Comparison of ENCODE assay signal across 24 mouse cellular contexts in the genomic region with DNA sequence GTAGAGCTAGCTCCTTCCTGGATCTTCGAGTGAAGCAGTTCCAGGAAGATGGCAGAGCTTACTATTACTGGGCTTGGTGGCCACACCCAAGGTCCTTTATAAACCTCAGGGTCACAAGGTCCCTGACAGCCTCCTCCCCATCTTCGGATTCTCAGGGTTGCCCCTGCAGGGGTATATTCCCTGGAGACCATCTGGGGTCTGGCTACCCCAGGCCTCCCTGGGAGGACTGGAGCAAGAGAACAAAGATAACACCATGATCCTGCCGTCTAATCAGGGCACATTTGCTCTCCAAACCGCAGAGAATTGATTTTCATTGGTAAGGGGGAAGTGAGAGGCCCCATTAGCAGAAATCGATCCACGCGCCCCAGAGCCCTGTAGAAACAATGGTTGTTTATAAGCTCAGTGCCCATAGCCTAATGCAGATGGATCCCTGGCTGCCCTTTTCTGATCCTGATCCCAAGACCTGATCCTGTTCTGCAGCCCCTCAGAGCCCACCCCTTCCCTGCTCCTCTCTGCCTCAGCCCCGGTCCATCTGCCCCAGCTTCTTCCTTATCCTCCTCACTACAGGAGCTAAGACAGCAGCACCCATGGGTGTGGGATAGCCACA. TPM values are rescaled to one million over a fixed set of nuclear protein-coding genes. Genes with fewer than 3 reads are reported as not detected.
DNase-seq lines count a peak whose midpoint lies in the region; ATAC-seq lines count a peak whose summit lies in the region.
"Had no signal": no experiment of that assay in that cellular context is flagged by ENCODE, and none has a peak within 500 bp of the region (broad histone marks: within the 10 kb centered on the region; RNA-seq: fewer than 3 reads in every experiment).

No protein-coding gene starts in this region.

- H3K36me3 ChIP-seq in hindbrain, embryonic 11.5 days (ENCODE audit: control insufficient read depth, insufficient read depth, low read length), result no peaks in the 10 kb centered on the region
- H3K36me3 ChIP-seq in hindbrain, embryonic 16.5 days (ENCODE audit: control insufficient read depth, insufficient read depth, low read length), result no peaks in the 10 kb centered on the region
- no peaks in the 10 kb centered on the region for H3K36me3 ChIP-seq in neural tube, embryonic 12.5 days
- no peaks in the 10 kb centered on the region for H3K36me3 ChIP-seq in neural tube, embryonic 15.5 days
- H3K36me3 ChIP-seq in hindbrain, embryonic 13.5 days, result no peaks in the 10 kb centered on the region
- H3K36me3 ChIP-seq in heart, embryonic 12.5 days, result no peaks in the 10 kb centered on the region
- H3K36me3 ChIP-seq: kidney, embryonic 15.5 days; liver, embryonic 13.5 days had no signal

- no peaks in the 10 kb centered on the region for H3K27me3 ChIP-seq in hindbrain, embryonic 11.5 days (ENCODE audit: control insufficient read depth, insufficient read depth, low read length)
- no peaks in the 10 kb centered on the region; the same call in 1 of the 2 replicates for H3K27me3 ChIP-seq in hindbrain, embryonic 16.5 days (replicated peaks; ENCODE audit: control insufficient read depth, insufficient read depth, low read length)
- H3K27me3 ChIP-seq in neural tube, embryonic 12.5 days (replicated peaks), result no peaks in the 10 kb centered on the region
- H3K27me3 ChIP-seq in neural tube, embryonic 15.5 days (replicated peaks), result peaks cover 6% of the 10 kb centered on the region; the same call in 1 of the 2 replicates
- peaks cover 18% of the 10 kb centered on the region for H3K27me3 ChIP-seq in hindbrain, embryonic 13.5 days
- no peaks in the 10 kb centered on the region for H3K27me3 ChIP-seq in heart, embryonic 12.5 days (replicated peaks)
- H3K27me3 ChIP-seq: kidney, embryonic 15.5 days; liver, embryonic 13.5 days had no signal

- H3K4me1 ChIP-seq in hindbrain, embryonic 11.5 days (replicated peaks; ENCODE audit: control insufficient read depth, insufficient read depth, low read length), result peaks cover 7% of the 10 kb centered on the region
- peaks cover 7% of the 10 kb centered on the region; the same call in 1 of the 2 replicates for H3K4me1 ChIP-seq in hindbrain, embryonic 16.5 days (ENCODE audit: control insufficient read depth, insufficient read depth, low read depth, low read length)
- peaks cover 25% of the 10 kb centered on the region for H3K4me1 ChIP-seq in neural tube, embryonic 12.5 days
- peaks cover 18% of the 10 kb centered on the region for H3K4me1 ChIP-seq in neural tube, embryonic 15.5 days
- H3K4me1 ChIP-seq in hindbrain, embryonic 13.5 days (replicated peaks), result peaks cover 25% of the 10 kb centered on the region
- no peaks in the 10 kb centered on the region for H3K4me1 ChIP-seq in heart, embryonic 12.5 days (replicated peaks)

- H3K27ac ChIP-seq in hindbrain, embryonic 11.5 days (ENCODE audit: low read depth, low read length), result peak overlapping the region; percentile 43
- no peak overlapping the region; the same call in 1 of the 2 replicates for H3K27ac ChIP-seq in hindbrain, embryonic 16.5 days (ENCODE audit: low read depth, low read length)
- H3K27ac ChIP-seq in neural tube, embryonic 12.5 days, result 0 out of 2 replicates have a peak overlapping the region, but pooled peaks have one; percentile 12
- no peak overlapping the region for H3K27ac ChIP-seq in neural tube, embryonic 15.5 days (replicated peaks)
- H3K27ac ChIP-seq in hindbrain, embryonic 13.5 days, result peak overlapping the region; percentile 30; the same call in 1 of the 2 replicates
- H3K27ac ChIP-seq in heart, embryonic 12.5 days (ENCODE audit: poor library complexity, severe bottlenecking), result no peak overlapping the region
- H3K27ac ChIP-seq: kidney, embryonic 15.5 days; liver, embryonic 13.5 days had no signal

- no peak overlapping the region for H3K4me2 ChIP-seq in hindbrain, embryonic 11.5 days (replicated peaks; ENCODE audit: low read depth, low read length)
- H3K4me2 ChIP-seq in hindbrain, embryonic 16.5 days (ENCODE audit: low read length), result no peak overlapping the region
- H3K4me2 ChIP-seq in neural tube, embryonic 12.5 days (replicated peaks), result no peak overlapping the region
- no peak overlapping the region for H3K4me2 ChIP-seq in neural tube, embryonic 15.5 days
- no peak overlapping the region for H3K4me2 ChIP-seq in hindbrain, embryonic 13.5 days
- H3K4me2 ChIP-seq in heart, embryonic 12.5 days, result no peak overlapping the region
- H3K4me2 ChIP-seq: heart, embryonic 11.5 days; kidney, embryonic 15.5 days; liver, embryonic 13.5 days had no signal

- peak; percentile 41 for DNase-seq in hindbrain, embryonic 11.5 days (ENCODE audit: low spot score)
- peak; percentile 62 for DNase-seq in retina, embryonic 14.5 days (ENCODE audit: low spot score)
- DNase-seq in urinary bladder, postnatal 25 days (ENCODE audit: low spot score), result no peak
- DNase-seq: adrenal gland, adult 8-10 months; cerebellum, adult 11-12 months; cerebellum, postnatal 10 days; heart, postnatal 10 days; kidney, adult 11 months; kidney, postnatal 36 days; liver, embryonic 13.5 days; lung, adult 2 months; lung, postnatal 14 days; right cerebral cortex, postnatal 14 days; thymus, postnatal 14 days had no signal

- 30% methylated on average over 8 of the region's 8 CpGs for WGBS in hindbrain, embryonic 11.5 days
- WGBS in hindbrain, embryonic 16.5 days, result 30% methylated on average over 8 of the region's 8 CpGs
- WGBS in neural tube, embryonic 12.5 days, result 27% methylated on average over 8 of the region's 8 CpGs
- 35% methylated on average over 8 of the region's 8 CpGs for WGBS in neural tube, embryonic 15.5 days
- WGBS in hindbrain, embryonic 13.5 days, result 23% methylated on average over 8 of the region's 8 CpGs
- 59% methylated on average over 8 of the region's 8 CpGs for WGBS in heart, embryonic 12.5 days

- no peak overlapping the region for H3K4me3 ChIP-seq in hindbrain, embryonic 11.5 days (ENCODE audit: low read depth, low read length)
- no peak overlapping the region for H3K4me3 ChIP-seq in hindbrain, embryonic 16.5 days (ENCODE audit: low read length)
- H3K4me3 ChIP-seq in neural tube, embryonic 12.5 days, result no peak overlapping the region
- no peak overlapping the region for H3K4me3 ChIP-seq in neural tube, embryonic 15.5 days (replicated peaks)
- no peak overlapping the region for H3K4me3 ChIP-seq in hindbrain, embryonic 13.5 days
- H3K4me3 ChIP-seq in heart, embryonic 12.5 days, result no peak overlapping the region
- H3K4me3 ChIP-seq: kidney, embryonic 15.5 days; liver, embryonic 13.5 days had no signal

- ATAC-seq in hindbrain, embryonic 11.5 days (ENCODE audit: low FRiP score), result peak; percentile 64
- ATAC-seq in hindbrain, embryonic 16.5 days, result no peak; the same call in 1 of the 2 replicates
- no peak for ATAC-seq in neural tube, embryonic 12.5 days (ENCODE audit: low FRiP score, low read depth)
- no peak for ATAC-seq in neural tube, embryonic 15.5 days (ENCODE audit: low FRiP score)
- no peak for ATAC-seq in hindbrain, embryonic 13.5 days (ENCODE audit: low FRiP score)
- no peak for ATAC-seq in heart, embryonic 12.5 days (ENCODE audit: insufficient number of reproducible peaks, low FRiP score)
- ATAC-seq: activated CD4-positive, CD25-positive, alpha-beta regulatory T cell, adult 4 months had no signal

- H3K9ac ChIP-seq in hindbrain, embryonic 11.5 days (ENCODE audit: low read depth, low read length), result no peak overlapping the region
- no peak overlapping the region for H3K9ac ChIP-seq in hindbrain, embryonic 16.5 days (ENCODE audit: low read depth, low read length)
- no peak overlapping the region for H3K9ac ChIP-seq in neural tube, embryonic 12.5 days
- H3K9ac ChIP-seq in neural tube, embryonic 15.5 days (replicated peaks), result no peak overlapping the region
- H3K9ac ChIP-seq in hindbrain, embryonic 13.5 days, result 0 out of 2 replicates have a peak overlapping the region, but pooled peaks have one; percentile 35
- H3K9ac ChIP-seq in heart, embryonic 12.5 days, result no peak overlapping the region
- H3K9ac ChIP-seq: kidney, embryonic 15.5 days; liver, embryonic 13.5 days had no signal

- no peaks in the 10 kb centered on the region for H3K9me3 ChIP-seq in hindbrain, embryonic 11.5 days (ENCODE audit: control insufficient read depth, low read length)
- no peaks in the 10 kb centered on the region for H3K9me3 ChIP-seq in hindbrain, embryonic 16.5 days (ENCODE audit: control insufficient read depth, low read length)
- no peaks in the 10 kb centered on the region for H3K9me3 ChIP-seq in neural tube, embryonic 12.5 days
- no peaks in the 10 kb centered on the region for H3K9me3 ChIP-seq in neural tube, embryonic 15.5 days (replicated peaks)
- no peaks in the 10 kb centered on the region for H3K9me3 ChIP-seq in hindbrain, embryonic 13.5 days
- no peaks in the 10 kb centered on the region for H3K9me3 ChIP-seq in heart, embryonic 12.5 days (replicated peaks)
- H3K9me3 ChIP-seq: kidney, embryonic 15.5 days; liver, embryonic 13.5 days had no signal

RNA-seq across cellular contexts. Expression of a gene that starts 48.8 kb away (rescaled TPM):
- 0.17 TPM in 1 of 2 replicates, not detected in the other for polyA plus RNA-seq in hindbrain, embryonic 11.5 days (2014; fragmentation: Nextera tagmentation; extraction: Ambion mirVana)
- 0.07 and 0.10 TPM in 2 replicates for polyA plus RNA-seq in hindbrain, embryonic 16.5 days (2015; fragmentation: Nextera tagmentation; extraction: Ambion mirVana)
- not detected in 2 replicates for polyA plus RNA-seq in neural tube, embryonic 12.5 days (2016; fragmentation: Nextera tagmentation; extraction: Ambion mirVana)
- polyA plus RNA-seq in neural tube, embryonic 15.5 days (2015; fragmentation: Nextera tagmentation; extraction: Ambion mirVana), result 0.20 TPM in 1 of 2 replicates, not detected in the other
- not detected in 2 replicates for polyA plus RNA-seq in hindbrain, embryonic 13.5 days (2015; fragmentation: Nextera tagmentation; extraction: Ambion mirVana)
- polyA plus RNA-seq in heart, embryonic 12.5 days (2016; fragmentation: Nextera tagmentation; extraction: Ambion mirVana), result 0.12 TPM in 1 of 2 replicates, not detected in the other
- polyA plus RNA-seq: activated CD4-positive, CD25-positive, alpha-beta regulatory T cell, adult 4 months; frontal cortex, adult 2 months; liver, embryonic 13.5 days; testis, adult 2 months had no signal

Comparison
In these comparisons a context has a peak if more than half of its experiments do, and no peak if none do; other contexts are left out.
1. H3K27ac ChIP-seq: peak in hindbrain, embryonic 11.5 days (single experiment), neural tube, embryonic 12.5 days (single experiment) and hindbrain, embryonic 13.5 days (single experiment); none in hindbrain, embryonic 16.5 days (single experiment), neural tube, embryonic 15.5 days (single experiment) and heart, embryonic 12.5 days (single experiment).